Mouse (Mus musculus) layer of hippocampus, postnatal 36 days (tissue): ENCODE measurements around the gene Arrb1. TPM values are rescaled to one million over a fixed set of nuclear protein-coding genes. Genes with fewer than 3 reads are reported as not detected.
"Not testable (repeated sequence)": the region's sequence is repeated elsewhere in the genome, so short reads cannot be mapped to it uniquely, and the experiment has no call there.

Experiments used
- DNase-seq, 2 experiments: peaks; one replicate each; pipeline ENCODE4 v3.0.0; 2022
- total RNA-seq, 2 experiments: library from RNA; stranded (reverse); gene quantifications; 2 replicates each; pipeline ENCODE4 v1.2.3; 2021

Arrb1 gene
- total RNA-seq = 100 to 1,000 TPM; 131 to 145 TPM

DNA sequence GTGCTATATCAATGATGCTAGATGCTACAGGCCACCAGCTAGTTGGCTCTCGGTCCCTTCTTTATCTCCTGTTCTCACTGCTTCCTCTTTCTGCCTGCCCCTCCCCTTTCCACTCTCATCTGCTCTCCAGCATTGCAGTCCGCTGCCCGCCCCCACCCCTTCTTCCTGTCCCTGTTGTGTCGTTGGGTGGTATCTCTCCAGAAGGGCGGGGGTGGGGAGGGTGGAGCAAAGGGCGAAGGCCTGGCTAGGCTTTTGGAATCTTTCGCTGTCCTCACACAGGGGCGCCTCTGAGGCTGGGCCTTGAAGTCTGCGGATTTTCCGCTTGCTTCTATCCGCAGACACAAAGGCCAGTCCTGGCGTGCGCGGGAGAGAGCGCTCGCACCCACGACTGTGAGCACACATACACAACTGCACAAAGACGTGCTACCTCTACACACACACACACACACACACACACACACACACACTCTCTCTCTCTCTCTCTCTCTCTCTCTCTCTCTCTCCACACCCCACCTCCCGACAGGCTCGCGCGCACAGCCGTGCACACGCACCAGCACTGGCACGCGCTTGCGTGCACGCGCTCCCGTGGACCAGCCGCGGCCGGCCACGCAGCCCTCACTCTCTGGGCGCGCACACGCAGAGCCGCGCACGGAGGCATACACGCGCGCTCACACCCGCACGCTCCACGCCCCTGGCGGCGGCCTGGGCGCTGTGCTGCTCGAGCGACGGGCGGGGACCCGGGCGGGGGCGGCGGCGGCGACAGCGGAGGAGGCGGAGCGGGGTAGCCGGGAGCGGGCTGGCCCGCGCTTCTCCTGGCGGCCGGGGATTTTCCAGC is at the start of gene Arrb1:
Gene Arrb1, plus strand, starts transcription at position 566 of the 835 bp plus-strand sequence.
- peak; percentile 81 to 82 for DNase-seq

DNA sequence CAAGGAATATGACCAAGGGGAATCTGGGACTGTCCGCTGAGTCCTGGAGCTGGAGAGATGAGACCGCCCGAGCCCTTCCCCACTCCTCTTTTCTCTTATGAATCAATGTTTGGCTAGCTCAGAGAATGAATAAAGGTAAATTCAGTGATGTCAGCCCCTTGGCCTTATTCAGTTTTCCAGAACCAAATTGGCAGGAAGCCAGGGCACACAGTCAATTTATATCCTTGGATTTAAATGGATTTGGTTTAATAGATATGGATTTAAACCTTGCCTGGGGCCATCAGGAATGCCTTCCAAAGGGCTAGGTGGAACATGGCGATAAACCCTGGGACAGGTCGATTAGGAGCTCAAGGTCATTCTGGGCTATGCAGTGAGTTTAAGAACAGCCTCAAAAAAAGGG is 45.6 kb upstream of the Arrb1 start:
- DNase-seq = no peak

DNA sequence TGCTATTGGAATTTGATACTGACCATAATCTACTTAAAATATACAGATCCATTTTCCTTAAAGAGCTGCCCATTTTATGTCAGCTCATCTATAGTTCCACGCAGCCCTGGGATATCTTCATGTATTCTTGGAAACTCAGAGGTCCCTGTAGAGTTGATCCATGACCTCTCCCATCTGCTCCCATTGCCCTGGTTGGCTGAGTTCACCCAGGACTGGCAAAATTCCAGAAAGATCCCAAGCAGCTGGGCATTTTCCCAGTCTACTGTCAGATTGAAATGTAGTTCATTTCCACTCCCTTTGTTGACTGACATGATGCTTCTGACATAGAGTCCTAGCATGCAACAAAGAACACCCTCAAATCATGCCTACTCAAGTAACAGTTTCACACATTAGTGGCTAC is 36.1 kb upstream of the Arrb1 start:
- DNase-seq = no peak

DNA sequence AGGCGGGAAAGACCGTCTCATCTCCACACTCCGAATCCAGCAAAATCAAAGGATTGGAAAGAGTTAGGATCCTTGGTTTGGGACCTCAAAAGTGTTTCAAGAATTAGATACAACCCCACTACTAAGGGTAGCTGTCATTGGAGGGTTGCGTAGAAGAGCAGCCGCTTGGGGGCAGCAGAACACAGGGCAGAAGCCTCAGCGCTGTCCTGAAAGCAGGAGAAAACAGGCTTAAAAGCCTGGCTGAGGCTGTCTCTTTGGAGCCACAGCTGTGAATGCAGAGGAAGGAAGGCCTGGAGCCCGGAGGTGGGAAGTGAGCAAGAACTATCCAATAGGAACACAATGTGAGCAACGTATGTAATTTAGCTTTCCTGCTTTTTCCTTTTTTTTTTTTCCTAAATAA is 35.1 kb upstream of the Arrb1 start:
- peak; percentile 76 to 79 for DNase-seq

GRCm38 (mm10) chr7:99500655-99501054 is 34.6 kb upstream of the Arrb1 start:
- DNase-seq = no peak

DNA sequence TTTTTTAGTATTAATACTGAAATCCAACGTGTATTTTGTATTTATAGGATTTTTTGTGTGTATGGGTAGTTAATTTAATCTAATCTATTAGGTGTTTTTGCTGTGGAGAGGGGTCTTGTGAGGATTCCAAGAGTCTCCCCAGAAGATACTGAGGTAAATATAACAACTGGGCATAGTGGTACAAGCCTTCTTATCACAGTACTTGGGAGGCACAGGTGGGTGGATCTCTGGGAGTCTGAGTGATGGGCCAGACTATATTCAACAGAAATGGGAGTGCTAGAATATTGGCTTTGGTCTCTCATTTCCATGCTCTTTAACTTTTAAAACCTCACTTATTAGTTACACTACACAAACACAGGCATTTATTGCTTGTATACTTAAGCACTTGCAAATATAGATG is 34.1 kb upstream of the Arrb1 start:
- DNase-seq = no peak

DNA sequence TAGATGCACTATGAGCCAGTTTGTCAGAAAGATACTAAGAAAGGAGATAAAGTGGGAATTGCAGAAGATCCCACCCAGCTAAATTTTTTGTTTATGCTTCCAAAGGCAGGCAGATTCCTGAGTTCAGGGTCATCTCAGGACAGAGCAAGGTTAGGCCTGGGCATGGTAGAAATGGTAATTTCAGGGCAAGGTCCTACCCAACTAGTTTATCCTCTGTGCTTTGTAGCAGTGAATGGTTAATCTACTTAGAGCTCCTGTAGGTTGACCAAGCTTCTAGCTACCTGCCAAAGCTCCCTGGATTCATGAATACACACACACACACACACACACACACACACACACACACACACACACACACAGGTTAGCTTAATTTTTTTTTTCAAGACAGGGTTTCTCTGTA is 30.7 kb upstream of the Arrb1 start:
- no peak for DNase-seq

- DNase-seq = not testable (repeated sequence)
These were observed 27.1 kb upstream of the Arrb1 start for GRCm38 (mm10) chr7:99508187-99508586.

GRCm38 (mm10) chr7:99510087-99510501 is 25.2 kb upstream of the Arrb1 start:
- peak; percentile 64 to 75 for DNase-seq

DNA sequence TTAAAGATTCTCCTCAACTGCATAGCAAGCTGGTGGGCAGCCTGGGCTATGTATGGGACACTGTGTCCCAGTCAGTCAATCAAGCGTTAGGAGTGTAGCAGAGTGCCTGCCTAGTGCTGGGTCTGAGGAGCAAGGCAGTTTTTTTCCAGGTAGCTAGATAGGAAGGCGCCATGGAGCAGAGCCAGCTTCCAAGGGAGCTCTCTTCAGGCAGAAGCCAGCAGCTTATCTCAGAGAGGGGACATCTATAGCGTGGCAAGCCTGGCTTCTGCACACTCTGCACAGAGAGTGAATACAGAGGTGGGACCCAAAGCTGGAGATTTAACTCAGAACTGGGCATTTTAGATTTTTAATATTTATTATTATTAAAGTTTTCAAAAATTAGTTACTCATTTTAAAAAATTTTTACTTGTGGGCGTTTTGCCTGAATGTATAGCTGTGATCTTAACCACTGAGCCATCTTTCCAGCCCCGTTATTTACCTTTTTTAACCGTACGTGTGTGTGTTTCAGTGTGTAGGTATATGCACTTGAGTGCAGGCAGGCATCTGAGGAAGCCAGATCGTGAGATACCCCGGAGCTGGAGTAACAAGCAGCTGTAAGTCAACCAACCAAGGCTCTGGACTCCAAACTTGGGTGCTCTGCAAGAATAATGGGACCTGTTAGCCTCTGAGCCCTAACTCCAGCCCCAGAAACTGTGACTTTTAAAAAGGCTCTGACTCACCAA is 19.0 kb upstream of the Arrb1 start:
- DNase-seq = no peak

DNA sequence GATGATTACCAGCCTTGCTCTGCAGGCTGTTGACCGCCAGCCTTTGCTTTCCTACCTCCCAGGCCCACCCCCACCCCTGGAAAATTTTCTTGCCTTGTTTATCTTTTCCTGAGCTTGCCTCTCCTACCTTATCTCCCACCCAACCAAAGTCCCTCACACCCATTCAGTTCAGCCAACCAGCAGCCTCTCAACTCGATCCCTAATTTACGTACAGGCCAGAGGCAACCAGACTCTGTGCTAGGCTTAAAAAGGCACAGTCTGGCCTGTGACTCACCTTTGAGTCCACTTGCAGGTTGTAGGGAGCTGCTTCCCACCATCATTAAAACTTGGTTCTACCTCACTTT is 18.5 kb upstream of the Arrb1 start:
- no peak for DNase-seq

DNA sequence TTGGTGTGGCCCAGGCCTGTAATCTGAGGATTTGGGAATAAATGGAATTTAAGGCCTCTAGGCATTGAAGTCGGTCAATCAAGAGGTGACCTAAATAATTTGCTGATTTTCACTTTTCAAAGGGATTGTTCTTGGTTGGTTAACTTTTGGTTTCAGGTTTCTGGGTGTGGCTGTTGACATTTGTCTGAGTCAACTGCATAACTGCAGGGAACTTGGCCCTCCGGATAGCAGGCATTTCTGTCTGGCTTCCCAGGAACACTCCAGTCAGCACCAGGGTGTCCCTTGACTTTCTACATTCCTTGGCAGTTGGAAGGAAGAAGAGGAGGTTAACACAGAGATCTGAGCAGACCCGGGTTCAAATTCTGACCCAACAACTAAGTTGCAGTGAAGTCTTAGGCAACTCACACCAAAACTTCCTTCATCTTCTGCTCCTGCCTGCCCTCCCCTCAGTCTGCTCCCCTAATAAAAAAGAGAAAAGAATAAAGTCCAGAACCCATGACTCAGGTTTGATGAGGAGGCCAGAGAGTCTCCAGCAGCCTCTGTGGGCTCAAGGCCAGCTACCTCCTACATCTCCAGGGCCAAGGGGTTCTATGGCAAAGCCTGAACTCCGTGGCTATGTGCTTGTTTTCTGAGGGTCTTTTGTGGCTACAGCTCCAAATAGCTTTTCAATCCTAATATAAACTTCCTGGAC is 16.2 kb upstream of the Arrb1 start:
- DNase-seq = no peak

- no peak for DNase-seq
These were observed 12.1 kb upstream of the Arrb1 start for GRCm38 (mm10) chr7:99523121-99523520.

- DNase-seq = no peak
These were observed 11.4 kb upstream of the Arrb1 start for GRCm38 (mm10) chr7:99523837-99524236.

DNA sequence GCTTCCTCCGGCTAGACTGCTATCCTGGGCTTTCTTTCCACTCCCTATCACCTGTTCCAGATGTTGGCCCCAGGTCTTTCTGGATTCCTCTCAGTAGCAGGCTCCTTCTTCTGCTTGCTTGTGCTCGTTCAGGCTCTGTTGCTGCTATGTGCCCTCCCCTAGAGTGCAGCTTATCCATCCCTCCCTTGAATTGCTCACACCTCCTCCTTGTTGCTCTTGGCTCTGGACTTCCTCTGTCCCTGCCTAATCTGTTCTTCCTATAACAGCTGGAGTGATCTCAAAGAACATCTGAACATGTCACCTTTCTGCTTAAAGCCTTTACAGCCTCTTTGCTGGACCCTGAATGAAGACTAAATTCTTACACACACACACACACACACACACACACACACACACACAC is 6.7 kb upstream of the Arrb1 start:
- no peak for DNase-seq

DNA sequence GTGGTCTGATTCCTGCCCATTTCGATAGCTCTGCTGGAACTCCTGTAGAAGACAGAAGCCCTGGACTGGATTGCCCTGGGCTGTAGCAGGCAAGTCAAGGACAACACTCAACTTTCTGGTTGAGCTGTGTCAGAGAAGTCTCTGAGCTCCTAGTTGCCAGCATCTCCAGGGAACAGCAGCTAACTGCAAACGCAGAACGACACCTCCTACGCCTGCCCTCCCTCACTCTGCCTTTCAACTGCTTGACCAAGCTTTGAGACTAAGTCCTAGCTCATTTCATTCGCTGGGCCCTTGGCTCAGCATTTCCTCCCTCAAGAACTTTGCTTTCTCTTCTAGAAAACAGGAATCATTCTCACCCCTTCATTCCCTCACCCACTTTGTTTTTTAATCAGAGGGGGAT is 5.9 kb upstream of the Arrb1 start:
- DNase-seq = no peak

DNA sequence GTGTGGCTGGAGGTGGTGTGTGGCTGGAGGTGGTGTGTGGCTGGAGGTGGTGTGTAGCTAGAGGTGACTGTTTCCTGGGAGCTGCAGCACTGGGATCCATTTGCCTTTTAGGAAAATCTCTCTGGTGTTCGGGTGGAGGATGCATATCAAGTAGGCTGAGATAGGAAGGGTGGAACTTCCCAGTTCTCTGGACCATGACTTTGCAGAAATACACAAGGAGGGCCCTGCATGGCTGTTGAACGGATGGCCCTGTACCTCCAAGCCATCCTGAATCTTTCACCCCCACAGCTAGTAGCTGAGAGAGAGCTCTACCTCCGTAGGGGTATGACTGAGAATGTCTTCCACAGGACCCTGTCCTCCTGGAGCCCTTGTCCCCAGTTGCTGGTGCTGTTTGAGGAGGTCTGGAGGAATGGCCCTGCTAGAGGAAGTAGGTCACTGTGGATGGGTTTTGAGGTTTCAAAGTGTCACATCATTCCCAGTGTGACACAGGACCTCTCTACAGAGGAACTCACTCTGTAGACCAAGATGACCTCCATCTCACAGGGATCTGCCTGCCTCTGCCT is 3.8 kb upstream of the Arrb1 start:
- no peak for DNase-seq

DNA sequence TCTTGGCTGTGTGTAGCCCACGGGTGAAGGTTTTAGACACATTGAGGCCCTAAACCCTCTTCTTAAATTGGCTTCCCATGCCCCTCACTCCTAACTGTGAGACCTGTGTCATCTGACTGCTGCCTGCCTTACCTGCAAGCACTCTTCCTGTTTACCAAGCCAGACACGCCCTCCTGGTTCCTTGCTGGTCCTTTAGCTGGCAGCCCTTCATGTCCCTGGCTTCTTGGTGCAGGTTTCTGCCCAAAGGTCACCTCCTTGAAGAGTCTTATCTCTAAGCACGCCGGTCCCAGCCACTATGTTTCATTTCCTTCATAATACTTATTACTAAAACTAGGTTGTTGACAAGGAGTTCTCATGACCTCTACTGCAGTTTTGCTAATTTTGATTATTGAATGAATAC is 2.7 kb upstream of the Arrb1 start:
- no peak for DNase-seq

- DNase-seq = no peak
These were observed 1.7 kb upstream of the Arrb1 start for GRCm38 (mm10) chr7:99533600-99533999.

DNA sequence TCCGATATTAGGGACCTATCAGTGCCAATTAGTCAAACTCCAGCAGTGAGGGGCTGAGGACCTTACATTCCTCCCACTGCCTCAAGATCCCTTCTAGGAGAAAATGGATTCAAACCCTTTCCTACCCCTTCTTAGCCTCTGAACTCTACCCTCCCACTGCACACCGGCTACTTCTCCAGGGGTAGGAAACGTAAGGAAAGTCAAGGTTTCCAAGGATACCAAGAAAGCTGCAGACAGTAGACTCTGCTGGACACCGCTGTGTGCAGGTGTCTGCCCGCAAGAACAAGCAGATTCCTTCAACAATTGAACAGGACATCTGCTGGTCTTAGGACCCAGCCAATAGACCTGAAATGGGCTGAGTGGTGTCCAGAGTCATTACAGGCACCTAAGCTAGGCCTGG is 765 bp upstream of the Arrb1 start:
- DNase-seq = no peak

DNA sequence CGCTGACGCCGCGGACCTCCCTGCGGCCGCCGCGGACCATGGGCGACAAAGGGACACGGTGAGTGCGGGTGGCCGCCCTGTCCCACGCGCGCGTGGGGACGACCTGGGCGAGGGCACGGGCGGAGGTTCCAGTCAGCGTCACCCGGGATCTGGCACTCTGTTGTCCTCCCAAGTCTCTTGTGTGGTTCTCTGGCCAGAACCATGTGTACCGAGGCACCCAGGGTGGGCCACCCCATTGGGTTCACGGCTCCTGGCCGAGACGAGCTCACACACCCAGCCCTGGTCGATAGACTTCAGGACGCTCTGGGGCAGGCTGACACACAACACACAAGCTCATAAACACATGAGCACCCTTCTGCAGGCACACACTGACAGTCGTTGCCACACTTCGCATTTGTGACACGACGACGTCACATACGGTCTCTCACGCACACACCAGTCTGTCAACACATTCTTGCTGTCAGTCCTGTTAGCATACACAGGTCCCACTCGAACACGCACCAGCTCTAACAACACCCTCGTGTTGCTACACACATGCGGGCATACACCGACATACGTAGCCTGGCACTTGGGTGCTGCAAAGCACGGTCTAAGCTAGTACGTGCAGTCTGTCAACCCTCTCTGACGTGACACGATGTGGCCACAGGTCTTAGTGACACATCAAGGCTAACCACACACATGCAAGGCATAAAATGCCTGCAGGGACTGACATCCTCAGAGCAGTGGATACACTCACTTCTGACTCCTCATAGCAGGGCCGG is 655 bp downstream of the Arrb1 start:
- peak; percentile 55 to 58 for DNase-seq

- DNase-seq = no peak
These were observed 2.0 kb downstream of the Arrb1 start for GRCm38 (mm10) chr7:99537183-99537756.
